8 mouse cellular contexts compared by ENCODE assay signal in genomic region chr3:152165351-152166098, GRCm38 (mm10). TPM values are rescaled to one million over a fixed set of nuclear protein-coding genes. Genes with fewer than 3 reads are reported as not detected.
DNase-seq lines count a peak whose midpoint lies in the region; ATAC-seq and TF ChIP-seq lines count a peak whose summit lies in the region.

No protein-coding gene starts in this region.

- H3K4me3 ChIP-seq in spleen, adult 2 months (ENCODE audit: extremely low read depth, insufficient read depth, insufficient read length): peak overlapping the region; percentile 41; the same call in 1 of the 2 replicates
- H3K4me3 ChIP-seq in heart, embryonic 15.5 days: peak overlapping the region; percentile 62
- peak overlapping the region; percentile 58 for H3K4me3 ChIP-seq in kidney, postnatal 0 days (replicated peaks; ENCODE audit: low read depth, low read length)
- peak overlapping the region; percentile 55 for H3K4me3 ChIP-seq in lung, embryonic 16.5 days (ENCODE audit: low read length)

- 8% methylated on average over 53 of the region's 53 CpGs for WGBS in spleen, adult 2 months
- 3% methylated on average over 53 of the region's 53 CpGs for whole genome bisulfite sequencing in heart, embryonic 15.5 days
- WGBS in kidney, postnatal 0 days: 3% methylated on average over 53 of the region's 53 CpGs
- WGBS in lung, embryonic 16.5 days: 3% methylated on average over 53 of the region's 53 CpGs

- H3K27ac ChIP-seq in spleen, adult 2 months (ENCODE audit: insufficient read depth, low read length): no peak overlapping the region
- H3K27ac ChIP-seq in heart, embryonic 15.5 days: peak overlapping the region; percentile 14
- peak overlapping the region; percentile 74 for H3K27ac ChIP-seq in kidney, postnatal 0 days
- no peak overlapping the region for H3K27ac ChIP-seq in lung, embryonic 16.5 days (ENCODE audit: low read length)

- H3K4me1 ChIP-seq in spleen, adult 2 months (ENCODE audit: control insufficient read depth, insufficient read depth, insufficient read length): peaks cover 3% of the 10 kb centered on the region
- H3K4me1 ChIP-seq in heart, embryonic 15.5 days (replicated peaks): peaks cover 33% of the 10 kb centered on the region
- no peaks in the 10 kb centered on the region; the same call in 1 of the 2 replicates for H3K4me1 ChIP-seq in kidney, postnatal 0 days (replicated peaks; ENCODE audit: insufficient read depth, low read length)
- peaks cover 16% of the 10 kb centered on the region for H3K4me1 ChIP-seq in lung, embryonic 16.5 days (replicated peaks; ENCODE audit: control insufficient read depth, insufficient read depth, low read length)

- peak; percentile 45 for ATAC-seq in heart, embryonic 15.5 days (replicated peaks; ENCODE audit: insufficient number of reproducible peaks, insufficient read depth, low FRiP score, low read depth)
- ATAC-seq in kidney, postnatal 0 days (replicated peaks; ENCODE audit: low FRiP score, low read depth): peak; percentile 87
- peak; percentile 61 for ATAC-seq in lung, embryonic 16.5 days (ENCODE audit: low read depth)

- no peaks in the 10 kb centered on the region for H3K36me3 ChIP-seq in spleen, adult 2 months (ENCODE audit: control insufficient read depth, insufficient read depth, low read length)
- no peaks in the 10 kb centered on the region for H3K36me3 ChIP-seq in heart, embryonic 15.5 days
- no peaks in the 10 kb centered on the region for H3K36me3 ChIP-seq in kidney, postnatal 0 days (ENCODE audit: insufficient read depth, low read length)
- no peaks in the 10 kb centered on the region for H3K36me3 ChIP-seq in lung, embryonic 16.5 days (ENCODE audit: control insufficient read depth, insufficient read depth, low read length)

- no peak for TF ChIP-seq CTCF in spleen, adult 2 months (IDR thresholded peaks at IDR 0.05; ENCODE audit: extremely low read depth, insufficient read depth, insufficient read length, insufficient replicate concordance)
- TF ChIP-seq CTCF in kidney, postnatal 0 days (IDR thresholded peaks at IDR 0.05; ENCODE audit: low read depth): no peak

- H3K4me2 ChIP-seq in heart, embryonic 15.5 days: peak overlapping the region; percentile 92
- H3K4me2 ChIP-seq in kidney, postnatal 0 days (ENCODE audit: low read length): peak overlapping the region; percentile 93
- peak overlapping the region; percentile 80 for H3K4me2 ChIP-seq in lung, embryonic 16.5 days (ENCODE audit: low read depth, low read length)

- H3K27me3 ChIP-seq in spleen, adult 2 months (ENCODE audit: control insufficient read depth, insufficient read depth, low read length): peaks cover 5% of the 10 kb centered on the region
- H3K27me3 ChIP-seq in heart, embryonic 15.5 days: no peaks in the 10 kb centered on the region
- no peaks in the 10 kb centered on the region for H3K27me3 ChIP-seq in kidney, postnatal 0 days (ENCODE audit: insufficient read depth, low read length)
- peaks cover 3% of the 10 kb centered on the region; the same call in 1 of the 2 replicates for H3K27me3 ChIP-seq in lung, embryonic 16.5 days (ENCODE audit: control insufficient read depth, insufficient read depth, low read depth, low read length)

- no peaks in the 10 kb centered on the region for H3K9me3 ChIP-seq in heart, embryonic 15.5 days (replicated peaks)
- H3K9me3 ChIP-seq in kidney, postnatal 0 days (replicated peaks; ENCODE audit: low read length): no peaks in the 10 kb centered on the region
- no peaks in the 10 kb centered on the region for H3K9me3 ChIP-seq in lung, embryonic 16.5 days (ENCODE audit: control insufficient read depth, low read length)

- no peak for DNase-seq in spleen, adult 2 months (ENCODE audit: low read depth in 1 of 2, low spot score in 2 of 2)
- DNase-seq in spleen, postnatal 10 days (ENCODE audit: low spot score in 2 of 2): no peak
- peak; percentile 65 for DNase-seq in embryo, embryonic 9.5 days (ENCODE audit: extremely low spot score)
- peak; percentile 47 for DNase-seq in kidney, postnatal 0 days (ENCODE audit: low spot score)
- DNase-seq in retina, postnatal 1 day: peak; percentile 57
- DNase-seq in urinary bladder, postnatal 10 days (ENCODE audit: low spot score): no peak

- peak overlapping the region; percentile 69 for H3K9ac ChIP-seq in heart, embryonic 15.5 days
- H3K9ac ChIP-seq in kidney, postnatal 0 days (ENCODE audit: low read depth, low read length): peak overlapping the region; percentile 58
- peak overlapping the region; percentile 64 for H3K9ac ChIP-seq in lung, embryonic 16.5 days (ENCODE audit: low read length)

- no peak for TF ChIP-seq POLR2A in spleen, adult 2 months (IDR thresholded peaks at IDR 0.05; ENCODE audit: low read depth, low read length)

RNA-seq across cellular contexts. Expression of gene Gipc2, which starts 0.5 kb away (rescaled TPM):
- 0.06 and 0.12 TPM in 2 replicates for polyA plus RNA-seq in spleen, adult 2 months (2012; rRNA removed)
- 4.6 and 5.0 TPM in 2 replicates for polyA plus RNA-seq in heart, embryonic 15.5 days (2015; fragmentation: Nextera tagmentation; extraction: Ambion mirVana)
- polyA plus RNA-seq in kidney, postnatal 0 days (2015; fragmentation: Nextera tagmentation; extraction: Ambion mirVana): 74.1 and 84.5 TPM in 2 replicates
- polyA plus RNA-seq in lung, embryonic 16.5 days (2015; fragmentation: Nextera tagmentation; extraction: Ambion mirVana): 12.3 and 13.4 TPM in 2 replicates

RNA-seq across cellular contexts. Expression of gene Dnajb4, which starts 44.6 kb away (rescaled TPM):
- 2.2 and 2.4 TPM in 2 replicates for polyA plus RNA-seq in spleen, adult 2 months (2012; rRNA removed)
- 44.4 and 50.3 TPM in 2 replicates for polyA plus RNA-seq in heart, embryonic 15.5 days (2015; fragmentation: Nextera tagmentation; extraction: Ambion mirVana)
- 32.5 and 34.9 TPM in 2 replicates for polyA plus RNA-seq in kidney, postnatal 0 days (2015; fragmentation: Nextera tagmentation; extraction: Ambion mirVana)
- polyA plus RNA-seq in lung, embryonic 16.5 days (2015; fragmentation: Nextera tagmentation; extraction: Ambion mirVana): 44.0 and 44.8 TPM in 2 replicates

RNA-seq across cellular contexts. Expression of gene Fubp1, which starts 44.7 kb away (rescaled TPM):
- 59.1 and 68.7 TPM in 2 replicates for polyA plus RNA-seq in spleen, adult 2 months (2012; rRNA removed)
- polyA plus RNA-seq in heart, embryonic 15.5 days (2015; fragmentation: Nextera tagmentation; extraction: Ambion mirVana): 106 and 115 TPM in 2 replicates
- 178 and 189 TPM in 2 replicates for polyA plus RNA-seq in kidney, postnatal 0 days (2015; fragmentation: Nextera tagmentation; extraction: Ambion mirVana)
- polyA plus RNA-seq in lung, embryonic 16.5 days (2015; fragmentation: Nextera tagmentation; extraction: Ambion mirVana): 231 and 251 TPM in 2 replicates

Comparison
In these comparisons a context has a peak if more than half of its experiments do, and no peak if none do; other contexts are left out.
1. DNase-seq: peak in embryo, embryonic 9.5 days (single experiment), kidney, postnatal 0 days (single experiment) and retina, postnatal 1 day (single experiment); none in spleen, adult 2 months (0 of 2), spleen, postnatal 10 days (0 of 2) and urinary bladder, postnatal 10 days (single experiment).
2. H3K27ac ChIP-seq: peak in heart, embryonic 15.5 days (single experiment) and kidney, postnatal 0 days (single experiment); none in spleen, adult 2 months (single experiment) and lung, embryonic 16.5 days (single experiment).
3. Peak in every context shown above with its lines, with median percentiles within 50 percentile points of each other: H3K4me3 ChIP-seq, ATAC-seq, H3K4me2 ChIP-seq and H3K9ac ChIP-seq.